Mouse (Mus musculus): ENCODE results near the gene Slc25a43. TPM values are rescaled to one million over a fixed set of nuclear protein-coding genes. Genes with fewer than 3 reads are reported as not detected.

The Slc25a43 gene
- total and polyA plus RNA-seq, 2 experiments from 2014 or later: 2.0 to 2.7 TPM

DNA sequence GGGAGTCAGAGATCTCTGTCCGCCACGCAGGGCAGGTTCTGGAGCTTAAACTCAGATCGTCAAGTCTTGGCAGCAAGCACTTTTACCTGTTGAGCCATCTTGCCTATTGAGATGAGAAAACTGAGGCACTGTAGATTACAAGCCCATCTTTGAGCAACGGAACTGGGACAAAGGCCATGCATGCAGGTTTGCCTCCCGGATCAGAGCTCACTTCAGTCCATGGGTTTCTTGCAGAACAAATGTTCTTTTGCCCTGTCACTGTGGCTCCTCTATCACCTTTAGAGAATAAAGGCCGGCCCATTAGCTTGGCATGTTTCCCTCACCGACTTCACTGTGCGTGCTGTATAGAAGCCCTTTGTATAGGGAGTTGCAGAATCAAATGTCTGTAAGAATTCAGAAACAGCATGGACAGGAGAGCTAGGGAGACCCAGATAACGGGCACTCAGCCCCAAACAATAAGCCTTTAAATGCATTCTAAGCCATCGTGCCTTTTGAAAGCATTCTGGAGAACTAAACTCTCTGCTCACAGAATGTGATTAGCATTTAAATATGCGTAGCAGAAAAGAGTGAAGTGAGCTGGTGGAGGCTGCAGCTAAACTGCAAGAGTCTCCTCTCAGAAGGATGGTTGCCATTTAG lies 20.0 kb downstream of the Slc25a43 start:
- Histone ChIP-seq H3K4me2 (ENCODE audit: low read depth, low read length) (no peak overlapping the region), H3K27ac (ENCODE audit: low read depth) (no peak overlapping the region), H3K4me1 (ENCODE audit: control insufficient read depth, insufficient read depth) (no peaks in the 10 kb centered on the region), H3K36me3 (replicated peaks; ENCODE audit: control insufficient read depth, insufficient read depth, low read length) (no peaks in the 10 kb centered on the region), H3K9ac (replicated peaks; ENCODE audit: low read depth, low read length) (no peak overlapping the region), H3K4me3 (ENCODE audit: low read depth, low read length) (no peak overlapping the region), H3K27me3 (ENCODE audit: control insufficient read depth, insufficient read depth, low read length) (no peaks in the 10 kb centered on the region), H3K9me3 (replicated peaks; ENCODE audit: control insufficient read depth, low read length) (no peaks in the 10 kb centered on the region)
- DNase-seq (ENCODE audit: low spot score) (no peak), ATAC-seq (ENCODE audit: insufficient read depth, low read depth) (no peak)
- 55% methylated on average over 11 of the region's 11 CpGs for WGBS
- TF ChIP-seq EP300 (IDR thresholded peaks at IDR 0.05; ENCODE audit: low read depth): no peak
- TF ChIP-seq CTCF (IDR thresholded peaks at IDR 0.05; ENCODE audit: low read depth): no peak

GRCm38 (mm10) chrX:36763934-36764317 lies 20.5 kb downstream of the Slc25a43 start:
- Histone ChIP-seq H3K4me2 (ENCODE audit: low read depth, low read length) (no peak overlapping the region), H3K9me3 (replicated peaks; ENCODE audit: control insufficient read depth, low read length) (no peaks in the 10 kb centered on the region), H3K4me1 (ENCODE audit: control insufficient read depth, insufficient read depth) (no peaks in the 10 kb centered on the region), H3K4me3 (ENCODE audit: low read depth, low read length) (no peak overlapping the region), H3K9ac (replicated peaks; ENCODE audit: low read depth, low read length) (no peak overlapping the region), H3K27ac (ENCODE audit: low read depth) (no peak overlapping the region), H3K36me3 (replicated peaks; ENCODE audit: control insufficient read depth, insufficient read depth, low read length) (no peaks in the 10 kb centered on the region), H3K27me3 (ENCODE audit: control insufficient read depth, insufficient read depth, low read length) (no peaks in the 10 kb centered on the region)
- 54% methylated on average over 2 of the region's 2 CpGs for WGBS
- TF ChIP-seq CTCF (IDR thresholded peaks at IDR 0.05; ENCODE audit: low read depth) (no peak), EP300 (IDR thresholded peaks at IDR 0.05; ENCODE audit: low read depth) (no peak)
- ATAC-seq (ENCODE audit: insufficient read depth, low read depth): no peak
- no peak for DNase-seq (ENCODE audit: low spot score)

GRCm38 (mm10) chrX:36767386-36767785 lies 23.9 kb downstream of the Slc25a43 start:
- Histone ChIP-seq H3K36me3 (replicated peaks; ENCODE audit: control insufficient read depth, insufficient read depth, low read length) (no peaks in the 10 kb centered on the region), H3K27ac (ENCODE audit: low read depth) (no peak overlapping the region), H3K4me2 (ENCODE audit: low read depth, low read length) (no peak overlapping the region), H3K9me3 (replicated peaks; ENCODE audit: control insufficient read depth, low read length) (no peaks in the 10 kb centered on the region), H3K9ac (replicated peaks; ENCODE audit: low read depth, low read length) (no peak overlapping the region), H3K4me3 (ENCODE audit: low read depth, low read length) (no peak overlapping the region), H3K4me1 (ENCODE audit: control insufficient read depth, insufficient read depth) (no peaks in the 10 kb centered on the region), H3K27me3 (ENCODE audit: control insufficient read depth, insufficient read depth, low read length) (no peaks in the 10 kb centered on the region)
- DNase-seq (ENCODE audit: low spot score) (no peak), ATAC-seq (ENCODE audit: insufficient read depth, low read depth) (no peak)
- 45% methylated on average over 5 of the region's 5 CpGs for WGBS
- no peak for TF ChIP-seq EP300 (IDR thresholded peaks at IDR 0.05; ENCODE audit: low read depth)
- TF ChIP-seq CTCF (IDR thresholded peaks at IDR 0.05; ENCODE audit: low read depth): no peak

DNA sequence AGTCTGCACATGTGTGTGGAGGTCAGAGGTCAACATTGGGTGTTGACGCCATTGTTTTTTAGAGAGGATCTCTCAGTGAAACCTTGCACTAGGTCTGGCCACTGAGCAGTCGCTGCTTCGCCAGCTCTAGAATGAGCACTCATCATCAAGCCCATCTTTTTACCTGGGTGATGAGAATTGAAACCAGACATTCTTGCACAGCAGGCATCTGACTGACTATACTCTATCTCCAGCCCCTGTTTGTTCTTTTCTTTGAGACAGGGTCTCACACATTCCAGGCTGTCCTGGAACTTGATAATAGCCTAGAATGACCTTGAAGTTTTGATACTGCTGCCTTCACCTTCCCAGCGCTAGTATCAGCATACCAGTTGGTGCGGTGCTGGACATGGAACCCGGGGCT lies 29.1 kb downstream of the Slc25a43 start:
- H3K9ac ChIP-seq (replicated peaks; ENCODE audit: low read depth, low read length): no peak overlapping the region
- WGBS: 61% methylated on average over 6 of the region's 6 CpGs

DNA sequence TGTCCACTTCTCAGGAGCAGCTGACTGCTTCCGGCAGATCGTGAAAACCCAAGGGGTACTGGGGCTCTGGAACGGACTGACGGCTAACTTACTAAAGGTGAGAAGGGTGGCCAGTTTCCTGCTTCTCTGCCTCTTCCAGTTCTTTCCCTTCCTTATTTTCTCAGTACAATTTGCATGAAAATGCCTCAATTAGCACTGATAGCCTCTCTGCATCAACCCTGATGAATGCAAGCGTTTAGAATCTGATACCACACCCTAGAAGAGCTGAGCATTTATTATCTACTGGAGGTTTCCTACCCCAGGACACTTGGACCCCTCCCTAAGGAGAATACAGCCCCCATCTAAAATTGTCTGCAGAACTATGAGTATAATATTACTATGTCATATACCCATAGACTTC lies 32.1 kb downstream of the Slc25a43 start:
- TF ChIP-seq CTCF (IDR thresholded peaks at IDR 0.05; ENCODE audit: low read depth) (no peak), EP300 (IDR thresholded peaks at IDR 0.05; ENCODE audit: low read depth) (no peak)
- Histone ChIP-seq H3K9me3 (replicated peaks; ENCODE audit: control insufficient read depth, low read length) (no peaks in the 10 kb centered on the region), H3K4me1 (ENCODE audit: control insufficient read depth, insufficient read depth) (no peaks in the 10 kb centered on the region), H3K4me2 (ENCODE audit: low read depth, low read length) (no peak overlapping the region), H3K27ac (ENCODE audit: low read depth) (no peak overlapping the region), H3K9ac (replicated peaks; ENCODE audit: low read depth, low read length) (no peak overlapping the region), H3K27me3 (ENCODE audit: control insufficient read depth, insufficient read depth, low read length) (no peaks in the 10 kb centered on the region), H3K4me3 (ENCODE audit: low read depth, low read length) (no peak overlapping the region), H3K36me3 (replicated peaks; ENCODE audit: control insufficient read depth, insufficient read depth, low read length) (no peaks in the 10 kb centered on the region)
- WGBS: 74% methylated on average over 5 of the region's 5 CpGs
- DNase-seq (ENCODE audit: low spot score) (no peak), ATAC-seq (ENCODE audit: insufficient read depth, low read depth) (no peak)

More for the DNA sequence above, 29.1 kb downstream of the Slc25a43 start:
- Histone ChIP-seq H3K27me3 (ENCODE audit: control insufficient read depth, insufficient read depth, low read length) (no peaks in the 10 kb centered on the region), H3K9me3 (replicated peaks; ENCODE audit: control insufficient read depth, low read length) (no peaks in the 10 kb centered on the region), H3K36me3 (replicated peaks; ENCODE audit: control insufficient read depth, insufficient read depth, low read length) (no peaks in the 10 kb centered on the region), H3K4me1 (ENCODE audit: control insufficient read depth, insufficient read depth) (no peaks in the 10 kb centered on the region), H3K4me3 (ENCODE audit: low read depth, low read length) (no peak overlapping the region), H3K27ac (ENCODE audit: low read depth) (no peak overlapping the region), H3K4me2 (ENCODE audit: low read depth, low read length) (no peak overlapping the region)
- ATAC-seq (ENCODE audit: insufficient read depth, low read depth): no peak
- no peak for DNase-seq (ENCODE audit: low spot score)
- TF ChIP-seq EP300 (IDR thresholded peaks at IDR 0.05; ENCODE audit: low read depth): no peak
- no peak for TF ChIP-seq CTCF (IDR thresholded peaks at IDR 0.05; ENCODE audit: low read depth)

- Histone ChIP-seq H3K4me2 (ENCODE audit: low read depth, low read length) (no peak overlapping the region), H3K36me3 (replicated peaks; ENCODE audit: control insufficient read depth, insufficient read depth, low read length) (no peaks in the 10 kb centered on the region), H3K9ac (replicated peaks; ENCODE audit: low read depth, low read length) (no peak overlapping the region), H3K27me3 (ENCODE audit: control insufficient read depth, insufficient read depth, low read length) (no peaks in the 10 kb centered on the region), H3K9me3 (replicated peaks; ENCODE audit: control insufficient read depth, low read length) (no peaks in the 10 kb centered on the region), H3K27ac (ENCODE audit: low read depth) (no peak overlapping the region), H3K4me3 (ENCODE audit: low read depth, low read length) (no peak overlapping the region), H3K4me1 (ENCODE audit: control insufficient read depth, insufficient read depth) (no peaks in the 10 kb centered on the region)
- ATAC-seq (ENCODE audit: insufficient read depth, low read depth) (no peak), DNase-seq (ENCODE audit: low spot score) (no peak)
- WGBS: 65% methylated on average over 4 of the region's 4 CpGs
- TF ChIP-seq CTCF (IDR thresholded peaks at IDR 0.05; ENCODE audit: low read depth) (no peak), EP300 (IDR thresholded peaks at IDR 0.05; ENCODE audit: low read depth) (no peak)
Measured at GRCm38 (mm10) chrX:36777694-36778093, 34.2 kb downstream of the Slc25a43 start.
